13 mouse cellular contexts compared by ENCODE assay signal in the genomic region with DNA sequence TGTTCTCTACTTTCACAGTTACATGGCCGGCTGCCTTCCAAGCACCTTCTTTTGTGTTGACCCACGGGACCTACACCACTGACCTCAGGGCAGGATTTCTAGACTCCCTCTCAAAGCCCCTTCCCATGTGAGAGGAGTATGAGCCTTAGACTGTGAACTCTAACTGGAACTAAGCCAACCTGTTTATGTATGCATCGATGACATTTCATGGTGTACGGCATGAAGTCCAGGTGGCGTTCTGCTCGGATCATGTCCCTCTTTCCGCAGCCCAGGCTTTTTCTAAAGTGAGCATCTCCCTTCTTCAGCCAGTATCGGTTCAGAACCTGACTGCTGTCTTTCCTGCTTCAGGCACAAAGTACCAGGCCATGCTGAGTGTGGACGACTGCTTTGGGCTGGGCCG. TPM values are rescaled to one million over a fixed set of nuclear protein-coding genes. Genes with fewer than 3 reads are reported as not detected.
"Had no signal": no experiment of that assay in that cellular context is flagged by ENCODE, and none has a peak within 500 bp of the region (broad histone marks: within the 10 kb centered on the region; RNA-seq: fewer than 3 reads in every experiment).

No protein-coding gene starts in this region.

- DNase-seq: lung, adult 18-20 months; lung, embryonic 14.5 days; lung, postnatal 10 days; retina, postnatal 1 day; right cerebral cortex, adult 18-20 months; right cerebral cortex, postnatal 25 days; right cerebral cortex, postnatal 4 days; spleen, adult 18-20 months; thymus, adult 18-20 months; thymus, postnatal 14 days; thymus, postnatal 36 days had no signal

RNA-seq across cellular contexts. Expression of a gene that starts 17.2 kb away (rescaled TPM):
- total RNA-seq: megakaryocyte, adult 5-6 weeks had no signal

RNA-seq across cellular contexts. Expression of a gene that starts 48.3 kb away (rescaled TPM):
- total RNA-seq: megakaryocyte-erythroid progenitor cell, adult 5-6 weeks had no signal
